Mouse (Mus musculus) thymus, adult 2 months (tissue): ENCODE measurements around the gene Scnn1a.

ENCODE experiments used
- CTCF ChIP-seq: fragments of 200-500 bp; IDR thresholded peaks from 2 replicates; pipeline ENCODE4 v1.5.1; 2012; ENCODE audit warnings: mild to moderate bottlenecking, control low read depth, low read length, moderate library complexity, borderline replicate concordance; ENCODE audit not compliant: control insufficient read depth, poor library complexity, insufficient read depth; ENCODE audit errors: extremely low read depth
- POLR2A ChIP-seq: fragments of 200-500 bp; IDR thresholded peaks from 2 replicates; pipeline ENCODE4 v1.6.1; 2012; ENCODE audit warnings: mild to moderate bottlenecking, low read length, control low read depth, moderate library complexity; ENCODE audit not compliant: control insufficient read depth, poor library complexity, insufficient read depth; ENCODE audit errors: extremely low read depth

DNA sequence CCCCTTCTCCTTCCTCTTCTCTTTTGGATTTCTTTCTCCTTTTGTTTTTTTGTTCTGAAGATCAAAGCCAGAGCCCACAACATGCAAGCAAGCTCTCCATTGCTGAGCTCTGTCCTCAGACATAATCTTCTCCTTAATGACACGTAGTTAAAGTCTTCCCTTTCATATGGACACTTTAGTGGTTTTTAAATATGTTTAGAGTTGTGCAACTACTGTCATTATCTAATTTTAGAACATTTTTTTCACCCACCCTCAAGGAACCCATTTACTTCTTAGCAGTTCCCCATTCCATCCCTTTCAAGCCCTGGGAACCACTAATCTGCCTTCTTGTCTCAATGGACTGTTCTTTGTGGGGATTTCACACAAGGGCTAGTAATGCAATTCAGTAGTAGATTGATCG lies 13.9 kb downstream of the Scnn1a start:
- TF ChIP-seq CTCF, result no peak
- TF ChIP-seq POLR2A, result no peak
